Mouse (Mus musculus) lung, embryonic 16.5 days (tissue): Measurements from ENCODE around the gene Cdkn1a. TPM values are rescaled to one million over a fixed set of nuclear protein-coding genes. Genes with fewer than 3 reads are reported as not detected.
"Not testable (repeated sequence)": the region's sequence is repeated elsewhere in the genome, so short reads cannot be mapped to it uniquely, and the experiment has no call there.

ENCODE experiments used
- ATAC-seq: fragments of 200-750 bp; cut with Nextera tagmentation; 2 replicates; pipeline ENCODE4 v1.8.0; 2017; ENCODE audit warnings: low read depth, mild to moderate bottlenecking, moderate library complexity
- H3K27ac ChIP-seq: fragments of 300-500 bp; sonication (generic); 2 replicates; pipeline ENCODE4 v1.5.1; 2014; ENCODE audit warnings: mild to moderate bottlenecking, control low read depth, low read length
- H3K27me3 ChIP-seq: fragments of 300-500 bp; sonication (generic); 2 replicates; pipeline ENCODE4 v1.6.1; 2014; ENCODE audit warnings: low read depth, low read length, mixed read lengths; ENCODE audit not compliant: control insufficient read depth, insufficient read depth
- H3K36me3 ChIP-seq: fragments of 300-500 bp; sonication (generic); 2 replicates; pipeline ENCODE4 v1.6.1; 2014; ENCODE audit warnings: low read length; ENCODE audit not compliant: control insufficient read depth, insufficient read depth
- H3K4me1 ChIP-seq: fragments of 300-500 bp; sonication (generic); replicated peaks from 2 replicates; pipeline ENCODE4 v1.6.1; 2014; ENCODE audit warnings: low read length, mixed read lengths; ENCODE audit not compliant: control insufficient read depth, insufficient read depth
- H3K4me2 ChIP-seq: fragments of 300-500 bp; sonication (generic); 2 replicates; pipeline ENCODE4 v1.6.1; 2014; ENCODE audit warnings: low read depth, low read length, control low read depth
- H3K4me3 ChIP-seq: fragments of 300-500 bp; sonication (generic); 2 replicates; pipeline ENCODE4 v1.5.1; 2014; ENCODE audit warnings: mild to moderate bottlenecking, low read length, control low read depth
- H3K9ac ChIP-seq: fragments of 300-500 bp; sonication (generic); 2 replicates; pipeline ENCODE4 v1.6.1; 2014; ENCODE audit warnings: low read length, control low read depth
- H3K9me3 ChIP-seq: fragments of 300-500 bp; sonication (generic); 2 replicates; pipeline ENCODE4 v1.6.1; 2016; ENCODE audit warnings: low read length; ENCODE audit not compliant: control insufficient read depth
- WGBS: fragments of 180-500 bp; shearing (Covaris S2); extraction: QIAGEN DNeasy Blood & Tissue Kit; methylation state at CpG from one replicate; pipeline ENCODE4 v1.1.7; 2014; 5-methylcytosine and 5-hydroxymethylcytosine counted together
- polyA plus RNA-seq: library from polyadenylated mRNA; unstranded; fragments of >200 nt; fragmentation: Nextera tagmentation; extraction: Ambion mirVana; gene quantifications from 2 replicates; pipeline ENCODE4 v1.2.1, GENCODE M21; 2015

Cdkn1a gene
- 41.3 and 43.7 TPM in 2 replicates for polyA plus RNA-seq

DNA sequence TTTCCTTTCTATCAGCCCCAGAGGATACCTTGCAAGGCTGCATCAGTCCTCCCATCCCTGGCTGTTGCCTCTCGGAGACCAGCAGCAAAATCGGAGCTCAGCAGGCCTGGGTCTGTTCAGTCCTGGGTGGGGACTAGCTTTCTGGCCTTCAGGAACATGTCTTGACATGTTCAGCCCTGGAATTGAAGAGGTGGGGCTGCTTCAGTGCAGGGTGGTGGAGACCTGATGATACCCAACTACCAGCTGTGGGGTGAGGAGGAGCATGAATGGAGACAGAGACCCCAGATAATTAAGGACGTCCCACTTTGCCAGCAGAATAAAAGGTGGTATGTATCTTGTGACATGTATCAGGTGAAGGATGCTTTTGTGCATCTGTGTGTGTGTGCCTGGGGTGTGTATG is at the start of gene Cdkn1a:
TSS of gene Cdkn1a (plus strand) at position 201 of the 400 bp plus-strand sequence.
- H3K4me2 ChIP-seq = no peak within 1 kb of the TSS
- no peaks in the 10 kb centered on the region; the same call in 1 of the 2 replicates for H3K9me3 ChIP-seq
- WGBS = 72% methylated on average over 3 of the region's 3 CpGs

DNA sequence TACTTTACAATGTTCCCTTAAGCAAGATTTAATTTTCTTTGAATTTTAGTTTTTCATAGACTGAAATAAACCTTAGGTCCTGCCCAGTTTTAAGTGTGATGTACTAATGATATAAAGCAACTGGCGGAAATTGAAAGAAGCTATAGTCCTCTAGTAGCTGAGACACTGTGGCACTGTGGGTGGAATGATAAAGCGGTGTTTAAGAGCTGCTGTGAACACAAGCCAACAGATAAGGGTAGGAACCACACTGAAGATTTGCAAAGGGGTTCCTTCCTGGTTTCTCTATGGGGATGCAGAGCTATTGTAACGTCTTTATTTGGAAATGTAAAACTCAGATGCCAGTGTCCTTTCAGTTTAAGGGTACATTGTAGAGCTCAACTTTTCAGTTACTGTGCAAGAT is 49.1 kb upstream of the Cdkn1a start:
- not testable (repeated sequence) for H3K27ac ChIP-seq, H3K4me3 ChIP-seq, H3K9me3 ChIP-seq, H3K4me2 ChIP-seq, H3K27me3 ChIP-seq, H3K9ac ChIP-seq, ATAC-seq
- peaks cover 74% of the 10 kb centered on the region for H3K36me3 ChIP-seq
- 79% methylated on average over 3 of the region's 3 CpGs for WGBS
- H3K4me1 ChIP-seq = peaks cover 20% of the 10 kb centered on the region

More for the DNA sequence above, at the start of gene Cdkn1a:
- no peak for ATAC-seq
- H3K4me1 ChIP-seq = peaks cover 30% of the 10 kb centered on the region
- no peaks in the 10 kb centered on the region for H3K36me3 ChIP-seq
- no peaks in the 10 kb centered on the region; the same call in 1 of the 2 replicates for H3K27me3 ChIP-seq
- no peak within 1 kb of the TSS for H3K27ac ChIP-seq
- H3K4me3 ChIP-seq = no peak within 1 kb of the TSS
- H3K9ac ChIP-seq = peak within 1 kb of the TSS; percentile 24; the same call in 1 of the 2 replicates

DNA sequence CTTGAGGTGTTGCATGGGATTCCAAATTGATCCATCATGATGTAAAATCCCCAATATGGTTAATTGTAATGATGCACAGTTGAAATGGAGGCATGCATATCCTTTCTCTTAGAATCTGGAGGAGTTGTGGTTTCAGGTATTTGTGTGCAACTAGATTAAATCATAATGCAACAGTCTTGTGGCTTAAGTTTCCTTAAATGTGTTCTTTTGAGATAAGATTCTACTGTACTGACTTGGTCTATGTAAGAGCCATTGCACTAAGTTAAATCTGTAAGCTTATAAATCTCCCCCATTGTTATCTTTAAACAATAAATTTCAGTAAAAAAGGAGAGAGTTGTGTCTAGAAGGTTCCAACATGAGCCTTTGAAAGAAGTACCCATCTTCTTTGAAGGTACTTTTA is 48.2 kb upstream of the Cdkn1a start:
- no peak for ATAC-seq
- Histone ChIP-seq H3K9me3 (no peaks in the 10 kb centered on the region), H3K27ac (no peak overlapping the region), H3K27me3 (no peaks in the 10 kb centered on the region), H3K9ac (no peak overlapping the region), H3K36me3 (peaks cover 73% of the 10 kb centered on the region), H3K4me1 (peaks cover 11% of the 10 kb centered on the region; the same call in 1 of the 2 replicates), H3K4me2 (no peak overlapping the region), H3K4me3 (no peak overlapping the region)

DNA sequence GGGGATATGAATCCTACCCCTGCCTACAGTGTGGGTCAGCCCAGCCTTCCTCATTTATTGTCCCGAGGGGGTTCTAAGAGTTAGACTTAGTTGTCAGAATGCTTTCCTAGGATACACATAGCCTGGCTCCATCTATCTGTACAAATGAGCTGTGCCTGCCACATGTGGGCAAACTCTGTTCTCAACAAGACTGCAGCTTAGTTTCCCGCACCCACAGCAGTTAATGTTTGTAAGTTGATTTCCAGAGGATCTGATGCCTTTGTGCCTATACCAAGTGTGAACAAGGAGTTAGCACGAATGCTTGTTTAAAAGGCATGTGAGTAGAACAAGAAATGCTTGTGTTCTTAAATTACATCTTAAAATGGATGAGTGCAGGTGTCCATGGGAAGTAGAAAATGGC is 47.2 kb upstream of the Cdkn1a start:
- H3K36me3 ChIP-seq = peaks cover 68% of the 10 kb centered on the region
- H3K27ac ChIP-seq = no peak overlapping the region
- 81% methylated on average over 3 of the region's 3 CpGs for WGBS
- H3K4me1 ChIP-seq = peaks cover 6% of the 10 kb centered on the region; the same call in 1 of the 2 replicates
- ATAC-seq = no peak
- no peak overlapping the region for H3K4me2 ChIP-seq
- no peak overlapping the region for H3K4me3 ChIP-seq
- no peak overlapping the region for H3K9ac ChIP-seq
- H3K9me3 ChIP-seq = no peaks in the 10 kb centered on the region
- H3K27me3 ChIP-seq = no peaks in the 10 kb centered on the region

GRCm38 (mm10) chr17:29044146-29044924 is 46.4 kb upstream of the Cdkn1a start:
- peaks cover 6% of the 10 kb centered on the region; the same call in 1 of the 2 replicates for H3K4me1 ChIP-seq
- H3K4me2 ChIP-seq = no peak overlapping the region
- no peak overlapping the region for H3K4me3 ChIP-seq
- no peak overlapping the region for H3K9ac ChIP-seq
- no peak for ATAC-seq
- no peaks in the 10 kb centered on the region for H3K27me3 ChIP-seq
- no peaks in the 10 kb centered on the region for H3K9me3 ChIP-seq
- H3K27ac ChIP-seq = no peak overlapping the region
- peaks cover 62% of the 10 kb centered on the region for H3K36me3 ChIP-seq
- 82% methylated on average over 6 of the region's 6 CpGs for WGBS

DNA sequence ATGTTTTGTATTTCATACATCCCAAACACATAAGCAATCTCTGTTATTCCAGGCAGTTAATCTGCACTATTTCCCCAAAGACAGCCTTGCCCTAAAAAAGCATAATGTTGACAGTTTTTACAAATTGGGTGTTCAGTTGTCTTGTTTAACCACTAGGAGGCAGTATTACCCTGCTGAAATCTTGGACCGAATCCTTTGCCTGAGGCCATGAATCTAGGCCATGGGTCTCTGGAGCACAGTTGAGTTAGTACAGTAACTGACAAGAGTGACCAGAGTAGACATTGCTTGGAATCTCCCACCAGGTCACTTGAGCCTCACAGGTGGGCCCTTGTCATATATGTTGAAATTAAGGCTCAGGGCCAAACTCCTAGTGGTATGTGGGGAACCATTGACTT is 45.9 kb upstream of the Cdkn1a start:
- Histone ChIP-seq H3K9ac (no peak overlapping the region), H3K4me1 (peaks cover 6% of the 10 kb centered on the region; the same call in 1 of the 2 replicates), H3K9me3 (no peaks in the 10 kb centered on the region), H3K4me3 (no peak overlapping the region), H3K27me3 (no peaks in the 10 kb centered on the region), H3K4me2 (no peak overlapping the region), H3K27ac (peak overlapping the region; percentile 57), H3K36me3 (peaks cover 56% of the 10 kb centered on the region)
- WGBS = 60% methylated on average over 1 of the region's 1 CpGs
- ATAC-seq = 0 out of 2 replicates have a peak, but pooled peaks have one; percentile 13

- Histone ChIP-seq H3K4me2 (no peak overlapping the region), H3K9ac (no peak overlapping the region), H3K27me3 (no peaks in the 10 kb centered on the region), H3K4me3 (no peak overlapping the region), H3K4me1 (peaks cover 10% of the 10 kb centered on the region; the same call in 1 of the 2 replicates), H3K27ac (peak overlapping the region; percentile 65), H3K36me3 (peaks cover 47% of the 10 kb centered on the region), H3K9me3 (no peaks in the 10 kb centered on the region)
- peak; percentile 73 for ATAC-seq
- 45% methylated on average over 12 of the region's 12 CpGs for WGBS
Measured at GRCm38 (mm10) chr17:29045741-29046530, 44.8 kb upstream of the Cdkn1a start.

GRCm38 (mm10) chr17:29046863-29047262 is 43.9 kb upstream of the Cdkn1a start:
- ATAC-seq = no peak
- H3K4me1 ChIP-seq = peaks cover 10% of the 10 kb centered on the region; the same call in 1 of the 2 replicates
- H3K9me3 ChIP-seq = no peaks in the 10 kb centered on the region
- H3K4me2 ChIP-seq = no peak overlapping the region
- no peak overlapping the region for H3K9ac ChIP-seq
- WGBS = 89% methylated on average over 3 of the region's 3 CpGs
- no peak overlapping the region for H3K27ac ChIP-seq
- no peak overlapping the region for H3K4me3 ChIP-seq
- H3K36me3 ChIP-seq = peaks cover 43% of the 10 kb centered on the region
- no peaks in the 10 kb centered on the region for H3K27me3 ChIP-seq
